Mouse (Mus musculus) limb, embryonic 11.5 days (tissue): ENCODE measurements around the gene 1700109H08Rik. TPM values are rescaled to one million over a fixed set of nuclear protein-coding genes. Genes with fewer than 3 reads are reported as not detected.
"Not testable (repeated sequence)": the region's sequence is repeated elsewhere in the genome, so short reads cannot be mapped to it uniquely, and the experiment has no call there.

ENCODE experiments used
- ATAC-seq: fragments of 200-750 bp; cut with Nextera tagmentation; 2 replicates; pipeline ENCODE4 v1.8.0; 2017; ENCODE audit warnings: low read depth; ENCODE audit not compliant: insufficient number of reproducible peaks, low FRiP score, low TSS enrichment
- DNase-seq: peaks from one replicate; pipeline ENCODE4 v3.0.0-alpha.2; 2015; ENCODE audit warnings: low spot score
- H3K27ac ChIP-seq: fragments of 300-500 bp; sonication (generic); replicated peaks from 2 replicates; pipeline ENCODE4 v1.5.1; 2014; ENCODE audit warnings: low read depth, mild to moderate bottlenecking, low read length
- H3K27me3 ChIP-seq: fragments of 300-500 bp; sonication (generic); 2 replicates; pipeline ENCODE4 v1.6.1; 2014; ENCODE audit warnings: mild to moderate bottlenecking, low read length, mixed read lengths; ENCODE audit not compliant: control insufficient read depth, insufficient read depth
- H3K36me3 ChIP-seq: fragments of 300-500 bp; sonication (generic); 2 replicates; pipeline ENCODE4 v1.6.1; 2014; ENCODE audit warnings: mild to moderate bottlenecking, low read length, moderate library complexity, mixed read lengths; ENCODE audit not compliant: control insufficient read depth, insufficient read depth
- H3K4me1 ChIP-seq: fragments of 300-500 bp; sonication (generic); 2 replicates; pipeline ENCODE4 v1.6.1; 2014; ENCODE audit warnings: low read length, mixed read lengths; ENCODE audit not compliant: control insufficient read depth, insufficient read depth
- H3K4me2 ChIP-seq: fragments of 300-500 bp; sonication (generic); 2 replicates; pipeline ENCODE4 v1.6.1; 2014; ENCODE audit warnings: low read depth, mild to moderate bottlenecking, moderate library complexity; ENCODE audit not compliant: severe bottlenecking
- H3K4me3 ChIP-seq: fragments of 300-500 bp; sonication (generic); 2 replicates; pipeline ENCODE4 v1.5.1; 2014; ENCODE audit warnings: low read depth, low read length
- H3K9ac ChIP-seq: fragments of 300-500 bp; sonication (generic); 2 replicates; pipeline ENCODE4 v1.6.1; 2014; ENCODE audit warnings: mild to moderate bottlenecking, low read length
- H3K9me3 ChIP-seq: fragments of 300-500 bp; sonication (generic); 2 replicates; pipeline ENCODE4 v1.6.1; 2016; ENCODE audit warnings: low read length; ENCODE audit not compliant: control insufficient read depth
- WGBS: fragments of 180-500 bp; shearing (Covaris S2); extraction: QIAGEN DNeasy Blood & Tissue Kit; methylation state at CpG from one replicate; pipeline ENCODE4 v1.1.7; 2014; 5-methylcytosine and 5-hydroxymethylcytosine counted together
- polyA plus RNA-seq: library from polyadenylated mRNA; unstranded; fragments of >200 nt; fragmentation: Nextera tagmentation; extraction: Ambion mirVana; gene quantifications from 2 replicates; pipeline ENCODE4 v1.2.1, GENCODE M21; 2014

1700109H08Rik gene
- 3.2 and 4.1 TPM in 2 replicates for polyA plus RNA-seq

DNA sequence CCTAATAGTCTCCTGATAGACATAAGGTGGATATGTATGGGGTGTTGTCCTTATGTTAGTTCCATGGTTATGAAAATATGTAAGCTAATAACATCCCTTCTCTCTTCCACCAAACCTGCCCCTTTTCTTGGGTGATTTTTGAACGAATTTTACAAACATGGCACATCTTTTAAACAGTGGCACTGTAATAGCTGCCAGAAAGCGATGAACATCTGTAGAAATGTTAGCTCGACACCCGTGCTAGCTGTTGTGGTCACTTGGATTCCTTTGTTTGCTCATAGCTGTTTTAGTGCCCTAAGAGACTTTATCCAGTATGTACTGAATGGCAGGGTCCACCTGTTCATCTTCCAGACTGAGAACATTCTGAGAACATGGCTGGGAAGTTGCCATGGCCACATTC is at the start of gene 1700109H08Rik:
1700109H08Rik (plus strand) TSS at position 301 of the 400 bp plus-strand sequence.
- H3K27ac ChIP-seq, result no peak within 1 kb of the TSS
- H3K9ac ChIP-seq, result no peak within 1 kb of the TSS
- peaks cover 56% of the 10 kb centered on the region for H3K36me3 ChIP-seq
- no peak within 1 kb of the TSS for H3K4me3 ChIP-seq
- ATAC-seq (no peak), DNase-seq (no peak)
- no peaks in the 10 kb centered on the region for H3K4me1 ChIP-seq
- H3K27me3 ChIP-seq, result no peaks in the 10 kb centered on the region
- WGBS, result 96% methylated on average over 4 of the region's 4 CpGs
- no peak within 1 kb of the TSS for H3K4me2 ChIP-seq
- peaks cover 4% of the 10 kb centered on the region; the same call in 1 of the 2 replicates for H3K9me3 ChIP-seq

DNA sequence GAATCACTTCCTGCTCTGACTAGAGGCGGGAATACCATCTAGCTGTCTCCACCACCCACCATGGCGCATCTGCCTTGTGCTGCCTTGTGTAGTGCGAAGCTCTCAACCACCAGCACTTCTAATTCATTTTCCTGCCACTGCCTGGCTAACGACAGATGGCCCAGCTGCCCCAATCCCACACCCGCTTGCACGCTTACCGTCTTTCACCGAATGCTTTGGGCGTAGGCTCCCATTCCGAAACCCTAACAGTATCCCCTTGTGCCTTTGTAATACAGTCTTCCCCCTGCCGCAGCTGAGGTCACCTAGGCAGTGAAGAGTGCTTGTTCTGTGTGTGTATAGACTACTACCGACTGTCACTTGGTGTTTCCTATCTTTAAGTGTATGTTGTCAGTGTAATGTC is 49.6 kb upstream of the 1700109H08Rik start:
- Histone ChIP-seq H3K9me3 (no peaks in the 10 kb centered on the region), H3K27ac (no peak overlapping the region), H3K9ac (no peak overlapping the region), H3K4me3 (no peak overlapping the region), H3K36me3 (no peaks in the 10 kb centered on the region; the same call in 1 of the 2 replicates), H3K4me2 (no peak overlapping the region), H3K27me3 (no peaks in the 10 kb centered on the region), H3K4me1 (no peaks in the 10 kb centered on the region)
- WGBS, result 94% methylated on average over 12 of the region's 12 CpGs
- ATAC-seq (no peak), DNase-seq (no peak)

DNA sequence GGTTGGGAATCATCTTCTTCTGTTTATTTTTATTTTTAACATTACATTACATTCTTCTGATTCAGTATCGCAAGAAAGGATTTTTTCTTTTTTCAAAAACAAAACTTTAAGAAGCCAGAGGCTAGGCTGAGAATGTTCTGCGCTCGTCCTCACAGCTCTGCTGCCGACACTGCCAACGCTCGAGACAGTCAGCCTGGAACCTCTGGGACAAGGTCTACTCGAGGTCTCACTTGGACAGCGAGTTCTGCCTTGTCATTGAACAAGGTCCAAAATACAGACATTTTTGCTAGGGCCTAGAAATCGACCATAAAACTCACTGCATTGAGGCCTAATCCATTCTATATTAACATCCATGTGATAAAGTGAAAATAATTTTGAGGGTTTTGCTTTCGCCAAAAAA is 48.5 kb upstream of the 1700109H08Rik start:
- Histone ChIP-seq H3K4me2 (no peak overlapping the region), H3K9me3 (no peaks in the 10 kb centered on the region), H3K4me3 (no peak overlapping the region), H3K27ac (no peak overlapping the region), H3K4me1 (no peaks in the 10 kb centered on the region), H3K36me3 (no peaks in the 10 kb centered on the region), H3K9ac (no peak overlapping the region), H3K27me3 (no peaks in the 10 kb centered on the region)
- WGBS, result 91% methylated on average over 10 of the region's 10 CpGs
- ATAC-seq (no peak), DNase-seq (no peak)

DNA sequence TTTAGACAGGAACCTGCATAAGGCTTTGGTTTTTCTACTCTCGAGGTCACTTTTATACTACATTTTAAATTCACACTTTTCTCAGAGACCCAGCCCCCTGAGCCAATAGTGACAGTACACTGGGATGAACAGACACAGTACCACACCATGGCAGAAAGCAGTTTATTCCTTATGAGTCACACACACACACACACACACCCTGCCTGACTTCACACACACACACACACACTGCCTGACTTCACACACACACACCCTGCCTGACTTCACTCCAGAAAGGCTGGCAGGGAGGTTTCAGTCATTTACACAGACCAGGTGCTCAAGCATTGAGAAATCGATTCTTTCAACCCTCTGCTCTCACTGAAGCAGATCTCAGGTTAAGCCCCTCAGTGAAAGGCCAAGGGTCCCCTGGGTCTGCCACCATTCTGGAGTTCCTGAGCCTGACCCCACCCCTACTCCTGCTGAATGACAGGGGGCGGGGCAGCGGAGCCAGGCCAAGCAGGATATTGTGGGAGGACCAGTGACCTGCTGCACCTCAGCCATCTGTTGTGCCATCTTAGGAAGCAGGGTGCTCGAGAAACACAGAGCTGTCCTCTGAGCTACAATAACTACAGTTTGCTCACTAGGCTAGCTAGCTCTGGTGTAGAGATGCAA is 44.2 kb upstream of the 1700109H08Rik start:
- Histone ChIP-seq H3K27ac (no peak overlapping the region), H3K4me3 (no peak overlapping the region), H3K4me1 (no peaks in the 10 kb centered on the region), H3K27me3 (no peaks in the 10 kb centered on the region), H3K4me2 (no peak overlapping the region), H3K9me3 (no peaks in the 10 kb centered on the region), H3K9ac (no peak overlapping the region), H3K36me3 (no peaks in the 10 kb centered on the region)
- ATAC-seq (0 out of 2 replicates have a peak, but pooled peaks have one; percentile 39), DNase-seq (no peak)
- WGBS, result 54% methylated on average over 5 of the region's 5 CpGs

DNA sequence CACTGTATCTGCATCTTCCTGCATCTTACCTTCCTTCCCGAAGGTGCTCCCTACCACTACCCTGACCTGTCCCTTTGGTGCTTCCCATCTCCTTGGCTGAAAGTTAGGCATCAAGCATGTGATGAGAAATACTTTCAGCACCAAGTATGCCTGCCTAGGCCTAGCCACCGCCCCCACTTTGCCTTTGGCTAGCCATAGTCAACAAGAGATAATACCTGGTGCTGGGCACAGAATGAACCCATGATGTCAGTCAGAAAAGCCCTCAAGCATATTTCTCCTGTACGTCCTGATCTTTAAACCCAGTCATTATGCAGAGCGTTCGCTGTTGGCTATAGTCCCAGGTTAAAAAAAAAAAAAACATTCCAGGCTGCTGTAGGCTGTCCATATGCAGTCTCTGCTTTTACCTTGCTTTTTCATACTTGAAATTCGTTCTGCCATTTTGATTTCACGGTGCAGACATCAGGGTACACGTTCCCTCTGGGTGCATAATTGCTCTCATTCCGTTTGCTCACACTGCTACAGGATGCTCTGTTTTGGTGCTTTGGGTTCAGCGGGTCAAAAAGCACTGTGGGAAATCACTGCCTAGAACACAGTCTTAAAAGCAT is 41.7 kb upstream of the 1700109H08Rik start:
- Histone ChIP-seq H3K27ac (no peak overlapping the region), H3K4me3 (no peak overlapping the region), H3K36me3 (no peaks in the 10 kb centered on the region; the same call in 1 of the 2 replicates), H3K27me3 (no peaks in the 10 kb centered on the region), H3K4me1 (no peaks in the 10 kb centered on the region), H3K9me3 (no peaks in the 10 kb centered on the region), H3K4me2 (no peak overlapping the region), H3K9ac (no peak overlapping the region)
- ATAC-seq, result no peak
- no peak for DNase-seq
- 83% methylated on average over 10 of the region's 10 CpGs for WGBS

DNA sequence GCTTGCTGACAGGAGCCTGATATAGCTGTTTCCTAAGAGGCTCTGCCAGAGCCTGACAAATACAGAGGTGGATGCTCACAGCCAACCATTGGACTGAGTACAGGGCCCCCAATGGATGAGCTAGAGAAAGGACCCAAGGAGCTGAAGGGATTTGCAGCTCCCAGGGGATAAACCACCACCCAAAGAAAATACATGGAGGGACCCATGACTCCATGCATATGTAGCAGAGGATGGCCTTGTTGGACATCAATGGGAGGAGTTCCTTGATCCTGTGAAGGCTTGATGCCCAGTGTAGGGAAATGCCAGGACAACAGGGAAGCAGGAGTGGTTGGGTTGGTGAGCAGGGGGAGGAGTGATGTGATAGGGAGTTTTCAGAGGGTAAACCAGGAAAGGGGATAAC is 39.3 kb upstream of the 1700109H08Rik start:
- not testable (repeated sequence) for H3K27me3 ChIP-seq, H3K9ac ChIP-seq, ATAC-seq, H3K27ac ChIP-seq, DNase-seq, H3K36me3 ChIP-seq, H3K4me3 ChIP-seq, H3K4me2 ChIP-seq, H3K4me1 ChIP-seq, H3K9me3 ChIP-seq

DNA sequence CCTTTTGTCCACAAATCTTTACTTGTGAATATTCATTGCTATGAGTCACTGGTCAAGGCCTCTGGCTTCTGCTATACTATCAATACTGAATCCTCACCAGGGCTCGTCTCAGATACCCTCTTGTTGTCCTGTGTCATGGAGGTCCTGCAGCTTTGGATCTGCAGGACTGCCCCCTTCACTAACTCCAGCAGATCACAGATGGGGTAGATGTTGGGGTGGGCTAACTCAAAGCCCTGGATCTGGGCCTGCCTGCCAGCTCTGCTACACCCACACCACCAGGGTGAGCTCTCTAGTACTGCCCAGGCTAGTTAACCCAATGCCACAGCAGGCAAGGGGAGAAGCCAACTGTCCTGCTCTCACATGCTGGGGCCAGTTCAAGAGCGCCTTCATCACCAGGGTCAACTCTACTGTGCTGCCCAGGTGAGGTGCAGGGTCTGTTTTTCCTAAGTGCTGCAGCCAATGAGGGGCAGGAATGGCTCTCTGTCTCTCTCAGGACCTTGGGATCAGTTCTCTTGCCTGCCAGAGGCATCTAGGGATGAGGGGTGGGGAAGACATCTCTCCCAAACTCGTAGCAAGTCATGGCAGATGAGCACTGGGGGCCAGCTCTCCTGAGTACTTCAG is 34.7 kb upstream of the 1700109H08Rik start:
- no peaks in the 10 kb centered on the region for H3K9me3 ChIP-seq
- no peak overlapping the region for H3K27ac ChIP-seq
- no peak for DNase-seq
- H3K36me3 ChIP-seq, result no peaks in the 10 kb centered on the region; the same call in 1 of the 2 replicates
- H3K9ac ChIP-seq, result no peak overlapping the region
- 73% methylated on average over 3 of the region's 3 CpGs for WGBS
- no peak overlapping the region for H3K4me3 ChIP-seq
- no peaks in the 10 kb centered on the region for H3K27me3 ChIP-seq
- ATAC-seq, result no peak
- no peaks in the 10 kb centered on the region for H3K4me1 ChIP-seq
- H3K4me2 ChIP-seq, result no peak overlapping the region

DNA sequence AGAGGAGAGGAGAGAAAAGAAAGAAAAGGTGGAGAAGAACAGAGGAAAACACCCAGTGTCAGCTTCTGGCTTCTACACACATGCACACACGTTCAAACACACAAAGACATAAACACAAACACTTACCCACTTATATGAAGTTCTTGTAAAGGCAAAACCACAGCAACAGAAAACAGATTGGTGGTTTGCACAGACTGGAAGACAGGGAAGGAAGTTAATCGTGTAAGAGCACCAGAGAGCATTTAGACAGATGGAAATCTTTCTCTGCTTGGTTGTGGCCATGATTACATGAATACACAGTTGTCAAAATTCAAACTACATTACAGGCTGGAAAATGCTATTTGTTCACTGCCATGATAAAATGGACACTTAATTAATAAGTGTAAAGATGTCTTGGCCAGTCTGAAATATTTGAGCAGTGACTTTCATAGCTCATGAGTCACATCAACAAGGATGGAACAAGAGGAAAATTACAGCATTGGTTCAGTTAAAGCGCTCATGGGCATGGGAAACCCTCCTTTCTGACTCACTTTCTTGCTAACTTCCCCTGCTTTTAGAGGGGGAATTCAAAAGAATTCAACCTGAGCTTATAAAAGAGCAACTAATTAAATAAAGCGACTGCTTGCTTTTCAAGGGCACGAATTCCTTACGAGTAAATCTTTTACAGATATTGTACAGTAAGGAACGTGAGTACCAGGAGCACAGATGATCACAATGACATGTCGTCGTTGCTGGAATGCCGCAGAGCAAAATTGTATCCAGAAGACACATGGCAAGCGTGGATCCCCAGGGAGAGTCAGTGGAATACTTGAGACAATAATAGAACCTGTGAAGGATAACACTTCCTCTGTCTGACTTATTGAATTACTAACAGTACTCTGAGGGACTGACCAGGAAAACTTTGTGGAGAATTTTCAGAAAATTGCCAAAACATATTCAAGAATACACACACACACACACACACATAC is 32.6 kb upstream of the 1700109H08Rik start:
- no peak for DNase-seq
- WGBS, result 69% methylated on average over 11 of the region's 11 CpGs

More for the DNA sequence above, 32.6 kb upstream of the 1700109H08Rik start:
- ATAC-seq, result no peak
- Histone ChIP-seq H3K27ac (no peak overlapping the region), H3K4me3 (no peak overlapping the region), H3K27me3 (no peaks in the 10 kb centered on the region), H3K4me2 (no peak overlapping the region), H3K9me3 (no peaks in the 10 kb centered on the region), H3K9ac (no peak overlapping the region), H3K36me3 (no peaks in the 10 kb centered on the region), H3K4me1 (no peaks in the 10 kb centered on the region)
